Mouse (Mus musculus) neural tube, postnatal 0 days (tissue): ENCODE data around the gene Serf2. TPM values are rescaled to one million over a fixed set of nuclear protein-coding genes. Genes with fewer than 3 reads are reported as not detected.

Source experiments
- microRNA-seq: library from miRNA; unstranded; fragments of <30 nt; microRNA quantifications from one replicate; pipeline ENCODE4, GENCODE M21; 2016
- polyA plus RNA-seq: library from polyadenylated mRNA; unstranded; fragments of >200 nt; fragmentation: Nextera tagmentation; extraction: Ambion mirVana; gene quantifications from 2 replicates; pipeline ENCODE4 v1.2.1, GENCODE M21; 2015

Gene Serf2
- 299 and 311 TPM in 2 replicates for polyA plus RNA-seq

DNA sequence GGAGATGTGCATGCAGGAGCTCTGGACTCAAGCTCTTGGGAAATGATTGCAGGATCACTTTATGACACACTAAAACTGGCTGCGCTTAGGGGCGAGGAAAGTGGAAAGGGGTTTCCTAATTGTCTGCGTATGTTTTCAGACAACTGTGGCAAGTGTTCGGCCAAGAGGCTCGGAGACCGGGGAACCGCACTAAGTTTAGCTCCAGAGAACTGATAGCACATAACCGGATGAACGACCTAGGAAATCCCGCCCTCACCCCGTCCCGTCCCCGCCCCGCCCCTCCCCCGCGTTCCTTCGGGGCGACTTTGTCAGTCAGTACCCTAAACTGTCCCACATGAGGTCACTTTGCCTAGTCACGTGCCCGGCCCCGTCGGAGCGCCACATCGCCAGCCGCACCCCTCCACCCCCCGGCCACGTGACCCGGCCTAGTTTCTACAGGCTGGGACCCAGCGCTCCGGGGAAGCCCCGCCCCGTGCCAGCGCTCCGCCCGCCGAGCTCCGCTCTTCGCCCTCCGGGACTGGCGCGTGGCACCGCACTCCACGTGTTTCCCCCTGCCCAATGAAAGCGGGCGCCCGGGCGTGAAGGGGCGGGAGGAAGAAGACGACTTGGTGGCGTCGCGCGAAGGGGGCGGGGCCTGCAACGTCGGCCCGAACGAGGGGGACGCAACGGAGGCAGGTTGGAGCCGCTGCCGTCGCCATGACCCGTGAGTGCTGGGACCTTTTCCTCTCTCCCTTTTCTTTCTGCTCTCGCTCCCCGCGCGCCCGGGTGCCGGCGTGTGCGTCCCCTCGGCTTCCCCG lies at the start of gene Serf2:
Gene Serf2 (plus strand): TSS at position 457 of the 797 bp plus-strand sequence.

GRCm38 (mm10) chr2:121413387-121414042 lies 35.5 kb upstream of the Serf2 start, which contains the start of the genes Pdia3 and Catsper2:
Pdia3 (plus strand) TSS chr2:121413775.
Catsper2 (minus strand) TSS chr2:121413792.

GRCm38 (mm10) chr2:121444178-121444577 lies 4.8 kb upstream of the Serf2 start, which contains the start of gene Ell3:
Ell3 (minus strand) TSS chr2:121444278.

DNA sequence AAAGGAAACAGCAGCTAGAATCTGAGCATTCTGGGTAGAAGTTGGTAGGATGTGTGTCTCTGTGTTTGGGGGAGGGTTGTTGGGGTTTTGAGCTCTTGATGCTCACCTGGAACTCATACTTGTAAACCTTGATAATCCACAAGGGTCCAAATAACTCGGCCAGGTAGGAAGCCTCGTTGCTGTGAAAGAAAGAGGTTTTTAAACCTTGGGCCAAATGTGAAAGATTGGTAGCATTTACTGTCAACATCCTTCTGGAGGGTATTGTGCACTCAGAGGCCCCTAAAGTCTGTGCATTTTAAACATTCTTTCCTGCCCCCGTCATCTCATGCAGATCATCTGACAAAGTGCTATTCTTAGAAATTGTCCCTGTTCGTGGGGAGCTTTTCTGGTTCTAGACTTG lies 4.0 kb downstream of the Serf2 start, which contains the start of gene Hypk:
Gene Hypk (plus strand): TSS at position 301 of the 400 bp plus-strand sequence.

GRCm38 (mm10) chr2:121456692-121457642 lies 8.0 kb downstream of the Serf2 start, which contains the start of gene Serinc4:
Serinc4 (minus strand) TSS chr2:121456781.

GRCm38 (mm10) chr2:121473301-121474179 lies 24.5 kb downstream of the Serf2 start, which contains the start of gene Mfap1b:
Mfap1b (minus strand) TSS chr2:121474067.

GRCm38 (mm10) chr2:121505942-121506882 lies 57.2 kb downstream of the Serf2 start, which contains the start of the genes Mfap1a and Wdr76:
Mfap1a (minus strand) TSS chr2:121506665.
Wdr76 (plus strand) TSS chr2:121506723.

Small RNA genes within 50 kb of the gene (microRNA-seq; reads per million reads assigned to microRNA genes)
- not detected for gene Gm22953

Other genes starting within 250 kb of the Serf2 start
- gene Trp53bp1, start 177.8 kb upstream of the Serf2 start, polyA plus RNA-seq, result 68.6 and 73.4 TPM in 2 replicates
- gene Map1a, start 159.6 kb upstream of the Serf2 start, polyA plus RNA-seq, result 99.4 and 99.9 TPM in 2 replicates
- 22.7 and 23.2 TPM in 2 replicates for gene Ppip5k1, start 93.8 kb upstream of the Serf2 start, polyA plus RNA-seq
- gene Ckmt1, start 91.5 kb upstream of the Serf2 start, polyA plus RNA-seq, result 229 and 236 TPM in 2 replicates
- gene Strc, start 62.0 kb upstream of the Serf2 start, polyA plus RNA-seq, result 0.08 TPM in 1 of 2 replicates, not detected in the other
- gene Pdia3, start 35.4 kb upstream of the Serf2 start, polyA plus RNA-seq, result 269 and 274 TPM in 2 replicates
- 4.5 and 5.2 TPM in 2 replicates for gene Catsper2, start 35.4 kb upstream of the Serf2 start, polyA plus RNA-seq
- gene Ell3, start 4.9 kb upstream of the Serf2 start, polyA plus RNA-seq, result 1.2 and 1.6 TPM in 2 replicates
- gene Hypk, start 4.1 kb downstream of the Serf2 start, polyA plus RNA-seq, result 106 and 122 TPM in 2 replicates
- gene Serinc4, start 7.6 kb downstream of the Serf2 start, polyA plus RNA-seq, result 0.41 and 1.1 TPM in 2 replicates
- gene Mfap1b, start 24.9 kb downstream of the Serf2 start, polyA plus RNA-seq, result 50.2 and 50.3 TPM in 2 replicates
- gene Mfap1a, start 57.5 kb downstream of the Serf2 start, polyA plus RNA-seq, result 19.0 and 22.4 TPM in 2 replicates
- gene Wdr76, start 57.5 kb downstream of the Serf2 start, polyA plus RNA-seq, result 2.2 and 2.5 TPM in 2 replicates